Mouse (Mus musculus) thymus, adult 2 months (tissue): ENCODE results near the gene Ccdc125.

Experiments
- CTCF ChIP-seq: fragments of 200-500 bp; IDR thresholded peaks from 2 replicates; pipeline ENCODE4 v1.5.1; 2012; ENCODE audit warnings: mild to moderate bottlenecking, control low read depth, low read length, moderate library complexity, borderline replicate concordance; ENCODE audit not compliant: control insufficient read depth, poor library complexity, insufficient read depth; ENCODE audit errors: extremely low read depth
- POLR2A ChIP-seq: fragments of 200-500 bp; IDR thresholded peaks from 2 replicates; pipeline ENCODE4 v1.6.1; 2012; ENCODE audit warnings: mild to moderate bottlenecking, low read length, control low read depth, moderate library complexity; ENCODE audit not compliant: control insufficient read depth, poor library complexity, insufficient read depth; ENCODE audit errors: extremely low read depth

DNA sequence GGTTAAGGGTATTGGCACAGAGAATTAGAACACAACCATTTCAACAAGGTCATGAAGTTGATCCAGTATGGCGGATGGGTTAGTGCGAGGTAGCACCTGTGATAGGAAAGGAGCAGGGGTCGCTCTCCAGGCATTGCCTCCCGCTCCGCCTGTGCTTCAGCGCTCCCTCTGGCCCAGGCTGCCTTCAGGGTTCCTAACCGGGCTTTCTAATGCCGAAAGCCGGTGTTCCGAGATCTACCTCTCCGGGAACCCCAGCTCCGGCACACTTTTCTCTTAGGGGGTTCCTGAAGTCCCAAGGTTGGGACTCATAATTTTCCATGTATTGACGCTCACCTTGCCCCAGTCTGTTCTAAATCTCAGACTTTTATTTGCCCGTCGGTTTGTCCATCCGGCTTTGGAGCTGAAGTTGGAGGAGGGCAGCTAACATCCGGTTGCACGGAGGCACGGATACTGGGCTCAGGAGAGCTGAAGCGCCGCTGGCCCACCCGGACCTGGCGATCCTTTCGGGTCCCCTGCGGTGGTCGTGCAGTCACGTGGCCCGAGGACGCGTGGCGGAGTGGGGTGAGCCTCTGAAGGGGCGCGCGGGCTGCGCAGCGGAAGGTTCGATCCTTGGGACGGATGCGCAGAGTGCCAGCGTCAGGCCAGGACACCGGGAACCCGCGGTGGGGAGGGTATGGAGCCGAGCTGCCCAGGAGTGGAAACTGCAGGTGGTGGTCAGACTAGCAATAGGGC lies at the start of gene Ccdc125:
- TF ChIP-seq CTCF (0 out of 2 replicates have a peak, but pooled peaks have one; percentile 15), POLR2A (0 out of 2 replicates have a peak, but pooled peaks have one; percentile 13)
